Mouse (Mus musculus): ENCODE measurements around the gene Gatb.

DNA sequence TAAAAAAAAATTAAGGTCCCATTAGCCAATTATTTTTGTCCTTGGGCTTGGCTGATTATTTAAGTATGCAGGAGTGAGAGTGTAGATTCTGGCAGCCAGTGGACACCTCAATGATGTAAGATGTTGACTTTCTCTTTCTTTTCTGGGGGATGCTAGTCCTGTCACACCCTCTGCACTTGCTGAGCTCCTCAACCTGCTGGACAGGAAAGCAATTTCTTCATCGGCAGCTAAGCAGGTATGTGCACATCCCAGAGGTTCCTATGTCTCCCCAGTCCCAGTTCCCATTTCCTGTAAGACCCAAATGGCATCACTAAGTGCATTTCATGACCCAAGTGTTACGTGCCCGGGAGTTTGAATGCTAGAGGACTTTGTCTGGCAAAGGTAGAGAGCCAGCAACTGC is 70.9 kb downstream of the Gatb start:
- no peak for TF ChIP-seq TAL1 (IDR thresholded peaks at IDR 0.05; ENCODE audit: low read length)
- TF ChIP-seq GATA1 (IDR thresholded peaks at IDR 0.05; ENCODE audit: low read length), result no peak
